Mouse (Mus musculus) spleen, adult 2 months (tissue): ENCODE measurements around the gene Erich6.

Experiments used
- CTCF ChIP-seq: fragments of 200-500 bp; IDR thresholded peaks from 2 replicates; pipeline ENCODE4 v1.5.1; 2011; ENCODE audit warnings: mild to moderate bottlenecking, inconsistent platforms; ENCODE audit not compliant: insufficient read depth, insufficient read length, insufficient replicate concordance; ENCODE audit errors: extremely low read depth
- POLR2A ChIP-seq: fragments of 200-500 bp; IDR thresholded peaks from 2 replicates; pipeline ENCODE4 v1.6.1; 2011; ENCODE audit warnings: low read depth, low read length, inconsistent platforms

GRCm38 (mm10) chr3:58679996-58680395 is 43.0 kb upstream of the Erich6 start:
- no peak for TF ChIP-seq CTCF
- no peak for TF ChIP-seq POLR2A
